ENCODE assay signal across 9 mouse cellular contexts in the genomic region with DNA sequence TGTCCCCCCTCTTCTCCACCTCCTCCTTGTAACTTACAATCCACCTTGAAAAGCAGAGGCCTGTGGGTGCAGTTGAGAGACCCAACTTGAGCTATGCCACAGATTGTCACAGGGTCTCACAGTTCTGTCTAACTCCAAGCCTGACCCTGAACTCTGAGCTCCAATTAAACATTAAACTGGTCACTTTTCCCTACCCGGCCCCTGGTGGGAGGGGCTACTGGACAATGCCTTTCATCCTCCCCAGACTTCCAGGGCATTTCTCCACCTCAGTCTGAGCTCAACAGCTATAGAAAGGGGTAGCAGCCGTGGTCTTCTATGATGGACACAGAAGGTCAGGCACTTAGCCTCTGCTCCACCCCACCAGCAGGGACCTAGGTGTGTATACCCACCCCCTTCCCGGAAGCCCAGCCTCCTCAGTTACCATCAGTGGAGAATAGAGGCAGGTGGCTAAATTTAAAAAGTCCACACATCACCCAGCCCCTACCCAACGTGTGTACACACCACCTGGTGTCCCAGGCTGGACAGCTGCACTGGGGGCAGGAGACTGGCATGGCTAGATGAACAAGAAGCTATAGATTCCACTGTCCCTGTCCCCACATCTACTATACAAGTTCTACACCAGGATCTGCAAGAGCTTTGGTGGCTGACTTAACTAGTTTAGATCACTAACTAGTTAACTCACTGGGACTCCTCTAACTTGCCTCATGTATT. TPM values are rescaled to one million over a fixed set of nuclear protein-coding genes. Genes with fewer than 3 reads are reported as not detected.
DNase-seq lines count a peak whose midpoint lies in the region; ATAC-seq and TF ChIP-seq lines count a peak whose summit lies in the region.
"Had no signal": no experiment of that assay in that cellular context is flagged by ENCODE, and none has a peak within 500 bp of the region (broad histone marks: within the 10 kb centered on the region; RNA-seq: fewer than 3 reads in every experiment).

No protein-coding gene starts in this region.

- H3K79me2 ChIP-seq in CH12.LX (replicated peaks; ENCODE audit: control insufficient read depth, extremely low read depth, insufficient read depth, poor library complexity, severe bottlenecking) = no peaks in the 10 kb centered on the region; the same call in 1 of the 2 replicates
- H3K79me2 ChIP-seq in liver, adult 2 months (ENCODE audit: control insufficient read depth, insufficient read depth, low read length) = peaks cover 6% of the 10 kb centered on the region

- peaks cover 40% of the 10 kb centered on the region for H3K4me1 ChIP-seq in heart, embryonic 11.5 days (ENCODE audit: control insufficient read depth, insufficient read depth, low read length)
- peaks cover 8 to 49% of the 10 kb centered on the region in 2 experiments for H3K4me1 ChIP-seq in CH12.LX (ENCODE audit: control insufficient read depth in 1 of 2, insufficient read depth in 2 of 2)
- H3K4me1 ChIP-seq in hindbrain, embryonic 16.5 days (ENCODE audit: control insufficient read depth, insufficient read depth, low read depth, low read length) = peaks cover 19% of the 10 kb centered on the region
- peaks cover 39% of the 10 kb centered on the region for H3K4me1 ChIP-seq in liver, adult 2 months (ENCODE audit: control insufficient read depth, insufficient read depth, low read length)

- dilution Hi-C loops in CH12.LX (cut with MboI; ENCODE audit: extremely low pct_ligation_motif_present, extremely low pct_unique_long_range_greater_than_20kb, low sequenced_read_pairs) = no loop called here

- no peak for DNase-seq in heart, postnatal 4 days
- DNase-seq in CH12.LX (ENCODE audit: extremely low read depth) = no peak
- peak; percentile 87 for DNase-seq in liver, adult 2 months (ENCODE audit: extremely low read depth, low read depth, low spot score)
- no peak for DNase-seq in adrenal gland, adult 18-20 months (ENCODE audit: low spot score in 2 of 2)
- DNase-seq in cerebellum, postnatal 10 days = no peak
- no peak for DNase-seq in embryo, embryonic 11 days
- DNase-seq: gastrocnemius, postnatal 14 days had no signal

- 54% methylated on average over 4 of the region's 4 CpGs for WGBS in heart, embryonic 11.5 days (ENCODE audit: insufficient replicate concordance)
- WGBS in hindbrain, embryonic 16.5 days = 49% methylated on average over 4 of the region's 4 CpGs
- WGBS in liver, adult 2 months = 25% methylated on average over 4 of the region's 4 CpGs

- TF ChIP-seq CTCF in CH12.LX (conservative IDR thresholded peaks at IDR 0.05 in 1 of 2, IDR thresholded peaks at IDR 0.05 in 1 of 2; ENCODE audit: low read depth in 2 of 2, low read length in 2 of 2) = no peak
- no peak for TF ChIP-seq CTCF in liver, adult 2 months (IDR thresholded peaks at IDR 0.05; ENCODE audit: low read depth, low read length)

- ATAC-seq in heart, embryonic 11.5 days (replicated peaks; ENCODE audit: insufficient number of reproducible peaks, low FRiP score, low TSS enrichment) = no peak
- ATAC-seq in hindbrain, embryonic 16.5 days = no peak

- no peaks in the 10 kb centered on the region for H3K27me3 ChIP-seq in heart, embryonic 11.5 days (ENCODE audit: control insufficient read depth, insufficient read depth, low read length)
- H3K27me3 ChIP-seq in CH12.LX (replicated peaks) = peaks cover 10% of the 10 kb centered on the region
- H3K27me3 ChIP-seq in hindbrain, embryonic 16.5 days (replicated peaks; ENCODE audit: control insufficient read depth, insufficient read depth, low read length) = no peaks in the 10 kb centered on the region
- H3K27me3 ChIP-seq in liver, adult 2 months (ENCODE audit: control insufficient read depth, insufficient read depth, low read length) = no peaks in the 10 kb centered on the region

- no peak for TF ChIP-seq EP300 in CH12.LX (IDR thresholded peaks at IDR 0.05; ENCODE audit: low read length)

- in situ Hi-C loops in CH12.LX (cut with MboI; ENCODE audit: low pct_ligation_motif_present, low pct_unique_long_range_greater_than_20kb, low sequenced_read_pairs) = no loop called here

- H3K36me3 ChIP-seq in heart, embryonic 11.5 days (ENCODE audit: control insufficient read depth, insufficient read depth, low read length) = no peaks in the 10 kb centered on the region
- H3K36me3 ChIP-seq in CH12.LX (replicated peaks in 1 of 2; ENCODE audit: control insufficient read depth in 1 of 2, insufficient read depth in 1 of 2, low read length in 1 of 2) = peaks cover 0 to 12% of the 10 kb centered on the region in 2 experiments
- no peaks in the 10 kb centered on the region for H3K36me3 ChIP-seq in hindbrain, embryonic 16.5 days (ENCODE audit: control insufficient read depth, insufficient read depth, low read length)
- no peaks in the 10 kb centered on the region for H3K36me3 ChIP-seq in liver, adult 2 months (ENCODE audit: control insufficient read depth, insufficient read depth, low read length)

- peak overlapping the region; percentile 100 for H3K4me2 ChIP-seq in heart, embryonic 11.5 days
- peak overlapping the region; percentile 79; the same call in 1 of the 2 replicates for H3K4me2 ChIP-seq in CH12.LX (ENCODE audit: insufficient read depth, low read depth, poor library complexity, severe bottlenecking)
- peak overlapping the region; percentile 93 for H3K4me2 ChIP-seq in hindbrain, embryonic 16.5 days (ENCODE audit: low read length)

- H3K9ac ChIP-seq in heart, embryonic 11.5 days (ENCODE audit: low read depth, low read length) = 0 out of 2 replicates have a peak overlapping the region, but pooled peaks have one; percentile 22
- H3K9ac ChIP-seq in CH12.LX (ENCODE audit: insufficient read depth, low read depth) = no peak overlapping the region
- H3K9ac ChIP-seq in hindbrain, embryonic 16.5 days (ENCODE audit: low read depth, low read length) = no peak overlapping the region
- peak overlapping the region; percentile 60 for H3K9ac ChIP-seq in liver, adult 2 months (ENCODE audit: low read depth, low read length)

- TF ChIP-seq RAD21 in CH12.LX (IDR thresholded peaks at IDR 0.05; ENCODE audit: low read depth, low read length) = no peak

- H3K4me3 ChIP-seq in heart, embryonic 11.5 days (ENCODE audit: low read depth, low read length) = peak overlapping the region; percentile 89
- peak overlapping the region in 1 of 3 experiments; percentile 87 for H3K4me3 ChIP-seq in CH12.LX (replicated peaks in 1 of 3; ENCODE audit: low read depth in 2 of 3, low read length in 2 of 3, poor library complexity in 1 of 3)
- no peak overlapping the region for H3K4me3 ChIP-seq in hindbrain, embryonic 16.5 days (ENCODE audit: low read length)
- H3K4me3 ChIP-seq in liver, adult 2 months (ENCODE audit: insufficient read depth, low read depth, low read length) = peak overlapping the region; percentile 40; the same call in 1 of the 2 replicates

- no peak overlapping the region for H3K27ac ChIP-seq in heart, embryonic 11.5 days (ENCODE audit: low read depth, low read length)
- H3K27ac ChIP-seq in CH12.LX (ENCODE audit: insufficient read depth, low read depth) = no peak overlapping the region
- no peak overlapping the region for H3K27ac ChIP-seq in hindbrain, embryonic 16.5 days (ENCODE audit: low read depth, low read length)
- peak overlapping the region; percentile 95 for H3K27ac ChIP-seq in liver, adult 2 months (replicated peaks; ENCODE audit: insufficient read depth, low read depth, low read length)

- no peak for TF ChIP-seq POLR2A in CH12.LX (IDR thresholded peaks at IDR 0.05; ENCODE audit: low read depth, low read length)
- TF ChIP-seq POLR2A in liver, adult 2 months (IDR thresholded peaks at IDR 0.05; ENCODE audit: extremely low read depth, insufficient read depth, low read length) = no peak

- H3K9me3 ChIP-seq in heart, embryonic 11.5 days (replicated peaks; ENCODE audit: control insufficient read depth, low read length) = no peaks in the 10 kb centered on the region
- no peaks in the 10 kb centered on the region for H3K9me3 ChIP-seq in CH12.LX (replicated peaks; ENCODE audit: low read length)
- no peaks in the 10 kb centered on the region for H3K9me3 ChIP-seq in hindbrain, embryonic 16.5 days (ENCODE audit: control insufficient read depth, low read length)

RNA-seq across cellular contexts. Expression of gene Lmna, which starts 8.9 kb away (rescaled TPM):
- 78.2 and 82.0 TPM in 2 replicates for polyA plus RNA-seq in heart, embryonic 11.5 days (2014; fragmentation: Nextera tagmentation; extraction: Ambion mirVana)
- 100 to 1,000 TPM; 178 to 181 TPM for total RNA-seq in heart, postnatal 4 days (2021)
- total RNA-seq in CH12.LX (2012; rRNA removed) (60.7 and 67.7 TPM in 2 replicates), CH12.LX (2014; rRNA removed) (16.1 and 19.8 TPM in 2 replicates)
- 17.2 and 21.5 TPM in 2 replicates for polyA plus RNA-seq in CH12.LX (2012; ENCODE audit: insufficient read length, low read depth)
- polyA plus RNA-seq in hindbrain, embryonic 16.5 days (2015; fragmentation: Nextera tagmentation; extraction: Ambion mirVana) = 62.3 and 70.4 TPM in 2 replicates
- 28.2 and 38.5 TPM in 2 replicates for total RNA-seq in liver, adult 2 months (2014; rRNA removed)
- polyA plus RNA-seq in liver, adult 2 months (2012; rRNA removed) = 41.0 and 44.7 TPM in 2 replicates
- total RNA-seq in adrenal gland, adult 18-20 months (2021) = 100 to 1,000 TPM; 106 to 137 TPM

RNA-seq across cellular contexts. Expression of gene Mex3a, which starts 31.4 kb away (rescaled TPM):
- polyA plus RNA-seq in heart, embryonic 11.5 days (2014; fragmentation: Nextera tagmentation; extraction: Ambion mirVana) = 16.5 and 16.9 TPM in 2 replicates
- total RNA-seq in heart, postnatal 4 days (2021) = 10 to 100 TPM; 11.7 TPM
- total RNA-seq in CH12.LX (2012; rRNA removed) (3.4 and 4.9 TPM in 2 replicates), CH12.LX (2014; rRNA removed) (0.86 and 1.1 TPM in 2 replicates)
- polyA plus RNA-seq in CH12.LX (2012; ENCODE audit: insufficient read length, low read depth) = 2.0 and 2.5 TPM in 2 replicates
- polyA plus RNA-seq in hindbrain, embryonic 16.5 days (2015; fragmentation: Nextera tagmentation; extraction: Ambion mirVana) = 20.4 and 22.1 TPM in 2 replicates
- total RNA-seq in liver, adult 2 months (2014; rRNA removed) = under 0.01 TPM in 2 replicates
- polyA plus RNA-seq in liver, adult 2 months (2012; rRNA removed) = 0.02 and 0.04 TPM in 2 replicates
- total RNA-seq in adrenal gland, adult 18-20 months (2021) = 1 to 10 TPM; 2.6 to 3.3 TPM

RNA-seq across cellular contexts. Expression of gene Sema4a, which starts 39.8 kb away (rescaled TPM):
- 0.80 and 0.92 TPM in 2 replicates for polyA plus RNA-seq in heart, embryonic 11.5 days (2014; fragmentation: Nextera tagmentation; extraction: Ambion mirVana)
- total RNA-seq in heart, postnatal 4 days (2021) = 1 to 10 TPM; 1.5 to 1.7 TPM
- total RNA-seq in CH12.LX (2012; rRNA removed) = 4.5 and 4.7 TPM in 2 replicates
- 2.3 and 3.5 TPM in 2 replicates for total RNA-seq in CH12.LX (2014; rRNA removed)
- 7.1 and 7.9 TPM in 2 replicates for polyA plus RNA-seq in CH12.LX (2012; ENCODE audit: insufficient read length, low read depth)
- polyA plus RNA-seq in hindbrain, embryonic 16.5 days (2015; fragmentation: Nextera tagmentation; extraction: Ambion mirVana) = 32.3 and 32.8 TPM in 2 replicates
- 23.4 and 37.9 TPM in 2 replicates for total RNA-seq in liver, adult 2 months (2014; rRNA removed)
- polyA plus RNA-seq in liver, adult 2 months (2012; rRNA removed) = 109 and 117 TPM in 2 replicates
- total RNA-seq in adrenal gland, adult 18-20 months (2021) = 10 to 100 TPM; 12.6 to 23.6 TPM

RNA-seq across cellular contexts. Expression of gene Rab25, which starts 47.3 kb away (rescaled TPM):
- 0.21 TPM in 1 of 2 replicates, not detected in the other for polyA plus RNA-seq in heart, embryonic 11.5 days (2014; fragmentation: Nextera tagmentation; extraction: Ambion mirVana)
- not detected for total RNA-seq in heart, postnatal 4 days (2021)
- total RNA-seq in CH12.LX (2012; rRNA removed) = 4.1 and 7.1 TPM in 2 replicates
- total RNA-seq in CH12.LX (2014; rRNA removed) = 0.76 and 0.79 TPM in 2 replicates
- polyA plus RNA-seq in CH12.LX (2012; ENCODE audit: insufficient read length, low read depth) = 1.8 and 2.0 TPM in 2 replicates
- polyA plus RNA-seq in hindbrain, embryonic 16.5 days (2015; fragmentation: Nextera tagmentation; extraction: Ambion mirVana) = 0.15 TPM in 1 of 2 replicates, not detected in the other
- 0.18 and 0.20 TPM in 2 replicates for total RNA-seq in liver, adult 2 months (2014; rRNA removed)
- polyA plus RNA-seq in liver, adult 2 months (2012; rRNA removed) = 0.32 and 0.46 TPM in 2 replicates
- not detected for total RNA-seq in adrenal gland, adult 18-20 months (2021)
- total RNA-seq: gastrocnemius, postnatal 14 days had no signal

RNA-seq across cellular contexts. Expression of gene Lamtor2, which starts 52.1 kb away (rescaled TPM):
- 86.9 and 110 TPM in 2 replicates for polyA plus RNA-seq in heart, embryonic 11.5 days (2014; fragmentation: Nextera tagmentation; extraction: Ambion mirVana)
- 10 to 100 TPM; 81.9 to 89.1 TPM for total RNA-seq in heart, postnatal 4 days (2021)
- total RNA-seq in CH12.LX (2012; rRNA removed) (73.2 and 96.6 TPM in 2 replicates), CH12.LX (2014; rRNA removed) (42.3 and 44.0 TPM in 2 replicates)
- polyA plus RNA-seq in CH12.LX (2012; ENCODE audit: insufficient read length, low read depth) = 56.0 and 83.9 TPM in 2 replicates
- 184 and 218 TPM in 2 replicates for polyA plus RNA-seq in hindbrain, embryonic 16.5 days (2015; fragmentation: Nextera tagmentation; extraction: Ambion mirVana)
- 104 and 125 TPM in 2 replicates for total RNA-seq in liver, adult 2 months (2014; rRNA removed)
- polyA plus RNA-seq in liver, adult 2 months (2012; rRNA removed) = 201 and 204 TPM in 2 replicates
- total RNA-seq in adrenal gland, adult 18-20 months (2021) = 100 to 1,000 TPM; 156 to 164 TPM

Comparison
In these comparisons a context has a peak if more than half of its experiments do, and no peak if none do; other contexts are left out.
1. H3K9ac ChIP-seq: peak in heart, embryonic 11.5 days (single experiment) and liver, adult 2 months (single experiment); none in CH12.LX (single experiment) and hindbrain, embryonic 16.5 days (single experiment).
2. Peak in every context shown above with its lines, with median percentiles within 50 percentile points of each other: H3K4me2 ChIP-seq.